Mouse (Mus musculus) heart, embryonic 16.5 days (tissue): ENCODE results near the gene Sec61b. TPM values are rescaled to one million over a fixed set of nuclear protein-coding genes. Genes with fewer than 3 reads are reported as not detected.

Experiments
- ATAC-seq: fragments of 200-750 bp; cut with Nextera tagmentation; replicated peaks from 2 replicates; pipeline ENCODE4 v1.8.0; 2017; ENCODE audit warnings: moderate number of reproducible peaks; ENCODE audit not compliant: insufficient read depth, low FRiP score; ENCODE audit errors: extremely low read depth
- H3K27ac ChIP-seq: fragments of 300-500 bp; sonication (generic); 2 replicates; pipeline ENCODE4 v1.5.1; 2014; ENCODE audit warnings: mild to moderate bottlenecking, low read length, control low read depth, moderate library complexity
- H3K27me3 ChIP-seq: fragments of 300-500 bp; sonication (generic); 2 replicates; pipeline ENCODE4 v1.6.1; 2014; ENCODE audit warnings: low read length, mixed read lengths; ENCODE audit not compliant: control insufficient read depth, insufficient read depth
- H3K36me3 ChIP-seq: fragments of 300-500 bp; sonication (generic); 2 replicates; pipeline ENCODE4 v1.6.1; 2014; ENCODE audit not compliant: control insufficient read depth, insufficient read depth
- H3K4me1 ChIP-seq: fragments of 300-500 bp; sonication (generic); 2 replicates; pipeline ENCODE4 v1.6.1; 2014; ENCODE audit warnings: low read length, mixed read lengths; ENCODE audit not compliant: control insufficient read depth, insufficient read depth
- H3K4me2 ChIP-seq: fragments of 300-500 bp; sonication (generic); 2 replicates; pipeline ENCODE4 v1.6.1; 2014; ENCODE audit warnings: low read depth, mild to moderate bottlenecking, control low read depth, low read length
- H3K4me3 ChIP-seq: fragments of 300-500 bp; sonication (generic); 2 replicates; pipeline ENCODE4 v1.5.1; 2014; ENCODE audit warnings: mild to moderate bottlenecking, control low read depth, low read length
- H3K9ac ChIP-seq: fragments of 300-500 bp; sonication (generic); 2 replicates; pipeline ENCODE4 v1.6.1; 2014; ENCODE audit warnings: low read length, control low read depth
- H3K9me3 ChIP-seq: fragments of 300-500 bp; sonication (generic); replicated peaks from 2 replicates; pipeline ENCODE4 v1.6.1; 2016; ENCODE audit warnings: low read length; ENCODE audit not compliant: control insufficient read depth
- WGBS: fragments of 180-500 bp; shearing (Covaris S2); extraction: QIAGEN DNeasy Blood & Tissue Kit; methylation state at CpG from one replicate; pipeline ENCODE4 v1.1.7; 2014; 5-methylcytosine and 5-hydroxymethylcytosine counted together
- polyA plus RNA-seq: library from polyadenylated mRNA; unstranded; fragments of >200 nt; fragmentation: Nextera tagmentation; extraction: Ambion mirVana; gene quantifications from 2 replicates; pipeline ENCODE4 v1.2.1, GENCODE M21; 2015

The Sec61b gene
- 141 and 146 TPM in 2 replicates for polyA plus RNA-seq

GRCm38 (mm10) chr4:47473968-47474729 lies at the start of gene Sec61b, which contains the start of gene Alg2:
Gene Sec61b (plus strand): TSS chr4:47474658.
Gene Alg2 (minus strand): TSS chr4:47474333.
- Histone ChIP-seq H3K27ac (peak within 1 kb of the TSS; percentile 98), H3K4me2 (peak within 1 kb of the TSS; percentile 87), H3K9me3 (no peaks in the 10 kb centered on the region), H3K36me3 (peaks cover 51% of the 10 kb centered on the region), H3K9ac (peak within 1 kb of the TSS; percentile 93), H3K4me3 (peak within 1 kb of the TSS; percentile 94), H3K4me1 (peaks cover 19% of the 10 kb centered on the region), H3K27me3 (no peaks in the 10 kb centered on the region)
- ATAC-seq = peak; percentile 98
- under 1% methylated on average over 58 of the region's 58 CpGs for WGBS

DNA sequence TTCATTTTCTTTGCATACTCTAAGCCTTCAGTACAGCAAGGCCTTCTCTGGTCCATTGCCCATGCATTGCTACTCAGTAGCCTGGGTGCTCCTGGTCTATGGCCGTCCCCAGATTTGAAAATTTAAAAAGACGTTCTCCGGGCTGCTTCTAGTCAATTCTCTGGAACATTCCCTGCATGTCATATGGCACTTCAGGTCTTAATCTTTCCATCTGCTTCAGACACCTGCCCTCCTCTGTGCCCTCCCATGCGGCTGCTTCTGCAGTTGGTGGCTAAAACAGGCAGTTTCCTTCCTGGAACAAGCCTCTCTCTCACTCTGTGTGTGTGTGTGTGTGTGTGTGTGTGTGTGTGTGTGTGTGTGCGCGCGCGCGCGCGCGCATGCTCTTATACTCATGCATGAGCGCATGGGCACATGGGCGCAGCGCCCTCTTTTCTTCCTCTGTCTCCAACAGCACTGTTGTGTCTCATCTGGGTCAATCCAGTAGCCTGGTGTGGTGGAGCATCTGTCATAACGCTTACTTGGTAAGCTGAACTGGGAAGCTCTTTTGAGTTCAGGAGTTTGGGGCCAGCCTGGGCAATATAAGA lies 49.1 kb upstream of the Sec61b start:
- Histone ChIP-seq H3K4me3 (no peak overlapping the region), H3K27me3 (no peaks in the 10 kb centered on the region), H3K9ac (no peak overlapping the region), H3K4me2 (no peak overlapping the region), H3K27ac (peak overlapping the region; percentile 40; the same call in 1 of the 2 replicates), H3K9me3 (no peaks in the 10 kb centered on the region), H3K36me3 (no peaks in the 10 kb centered on the region), H3K4me1 (no peaks in the 10 kb centered on the region)
- peak; percentile 43; the same call in 1 of the 2 replicates for ATAC-seq
- WGBS = 89% methylated on average over 16 of the region's 16 CpGs

DNA sequence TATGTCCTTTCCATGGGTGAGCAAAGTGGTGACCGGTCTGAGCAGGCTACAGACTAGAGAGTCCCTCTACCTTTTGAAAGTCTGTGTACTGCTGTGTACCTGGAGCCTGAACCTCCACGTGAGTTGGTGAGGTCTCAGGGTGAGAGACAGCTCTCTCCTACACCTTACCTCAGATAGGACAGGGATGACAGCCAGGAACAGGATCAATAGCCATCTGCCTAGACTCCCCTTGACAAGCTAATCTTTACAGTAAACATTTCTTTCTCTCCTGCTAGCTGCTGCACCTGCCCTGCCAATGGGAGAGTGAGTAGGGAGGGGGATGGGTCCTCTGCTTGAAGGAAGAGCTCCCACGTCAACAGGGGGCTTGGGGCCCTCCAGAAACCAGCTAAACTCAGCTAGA lies 46.9 kb upstream of the Sec61b start:
- 56% methylated on average over 3 of the region's 3 CpGs for WGBS
- Histone ChIP-seq H3K9me3 (no peaks in the 10 kb centered on the region), H3K4me2 (no peak overlapping the region), H3K9ac (no peak overlapping the region), H3K27me3 (no peaks in the 10 kb centered on the region), H3K36me3 (no peaks in the 10 kb centered on the region), H3K4me1 (no peaks in the 10 kb centered on the region), H3K4me3 (no peak overlapping the region), H3K27ac (no peak overlapping the region)
- ATAC-seq = no peak

GRCm38 (mm10) chr4:47430557-47430956 lies 43.9 kb upstream of the Sec61b start:
- H3K4me3 ChIP-seq = no peak overlapping the region
- no peak for ATAC-seq
- no peaks in the 10 kb centered on the region for H3K27me3 ChIP-seq
- H3K36me3 ChIP-seq = no peaks in the 10 kb centered on the region
- no peaks in the 10 kb centered on the region for H3K9me3 ChIP-seq
- no peak overlapping the region for H3K9ac ChIP-seq
- H3K27ac ChIP-seq = no peak overlapping the region
- no peak overlapping the region for H3K4me2 ChIP-seq
- no peaks in the 10 kb centered on the region for H3K4me1 ChIP-seq
- 49% methylated on average over 6 of the region's 6 CpGs for WGBS

DNA sequence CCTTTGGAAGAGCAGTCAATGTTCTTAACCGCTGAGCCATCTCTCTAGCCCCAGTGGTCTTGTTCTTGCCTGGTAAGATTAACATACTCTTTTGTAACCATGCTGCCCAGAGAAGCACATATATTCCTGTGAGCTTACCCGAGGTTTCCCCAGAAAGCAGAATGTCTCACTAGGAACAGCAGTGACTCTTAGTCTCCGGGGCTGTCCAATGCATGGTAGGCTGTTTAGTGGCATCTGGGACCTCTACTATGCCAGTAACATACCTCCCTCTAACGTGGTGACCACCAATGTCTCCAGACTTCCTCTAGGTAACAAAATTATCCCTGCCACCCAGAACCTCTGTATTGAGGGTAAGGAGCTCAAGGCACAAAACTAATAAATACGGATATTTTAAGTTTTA lies 43.4 kb upstream of the Sec61b start:
- Histone ChIP-seq H3K4me1 (no peaks in the 10 kb centered on the region), H3K4me3 (no peak overlapping the region), H3K27ac (no peak overlapping the region), H3K4me2 (no peak overlapping the region), H3K27me3 (no peaks in the 10 kb centered on the region), H3K9ac (no peak overlapping the region), H3K9me3 (no peaks in the 10 kb centered on the region), H3K36me3 (no peaks in the 10 kb centered on the region)
- 91% methylated on average over 5 of the region's 5 CpGs for WGBS
- ATAC-seq = no peak

GRCm38 (mm10) chr4:47432766-47433165 lies 41.7 kb upstream of the Sec61b start:
- WGBS = 81% methylated on average over 7 of the region's 7 CpGs
- peaks cover 4% of the 10 kb centered on the region; the same call in 1 of the 2 replicates for H3K4me1 ChIP-seq

GRCm38 (mm10) chr4:47435131-47435530 lies 39.3 kb upstream of the Sec61b start:
- Histone ChIP-seq H3K36me3 (no peaks in the 10 kb centered on the region), H3K9ac (no peak overlapping the region), H3K4me3 (no peak overlapping the region), H3K4me1 (peaks cover 6% of the 10 kb centered on the region; the same call in 1 of the 2 replicates), H3K4me2 (no peak overlapping the region), H3K9me3 (no peaks in the 10 kb centered on the region), H3K27ac (no peak overlapping the region), H3K27me3 (no peaks in the 10 kb centered on the region)
- WGBS = 70% methylated on average over 12 of the region's 12 CpGs
- ATAC-seq = no peak

More at GRCm38 (mm10) chr4:47432766-47433165, 41.7 kb upstream of the Sec61b start:
- Histone ChIP-seq H3K27me3 (no peaks in the 10 kb centered on the region), H3K9me3 (no peaks in the 10 kb centered on the region), H3K4me3 (no peak overlapping the region), H3K27ac (no peak overlapping the region), H3K36me3 (no peaks in the 10 kb centered on the region), H3K9ac (no peak overlapping the region), H3K4me2 (no peak overlapping the region)
- no peak for ATAC-seq

DNA sequence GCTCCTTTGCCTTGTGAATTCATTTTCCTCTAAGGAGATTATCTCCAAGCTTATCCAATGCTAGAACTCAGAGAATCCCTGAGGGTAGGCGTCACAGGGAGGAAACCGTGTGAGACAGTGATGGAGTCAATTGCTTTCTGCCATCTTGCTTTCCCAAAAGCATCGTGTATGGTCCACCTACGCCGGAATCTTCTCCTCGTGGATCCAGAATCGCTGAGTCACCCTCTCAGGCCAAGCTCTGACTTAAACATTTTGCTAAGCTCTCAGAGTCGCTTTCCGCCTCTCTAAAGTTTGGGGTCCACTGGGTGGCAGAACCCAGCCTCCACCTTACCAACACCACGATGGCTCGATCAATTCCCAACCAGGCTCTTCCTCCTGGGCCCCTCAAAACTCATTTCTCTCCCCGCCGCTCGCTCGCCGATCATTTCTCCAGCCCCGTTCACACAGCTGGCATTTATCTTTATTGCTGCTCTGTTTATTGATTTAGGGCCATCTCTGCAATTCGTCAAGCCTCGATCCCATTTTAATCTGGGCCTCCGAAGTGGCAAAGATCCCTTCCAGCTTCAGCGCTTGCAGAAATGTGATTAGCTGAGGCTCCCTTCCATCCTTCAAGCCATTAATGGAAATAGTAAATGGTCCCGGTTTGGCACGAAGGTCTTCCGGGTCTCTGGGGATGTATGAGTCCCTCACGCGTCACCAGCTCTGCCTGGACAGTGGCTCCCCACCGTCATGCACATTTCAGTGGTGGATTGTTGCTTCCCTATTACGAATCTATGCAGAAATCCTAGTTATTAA lies 38.7 kb upstream of the Sec61b start:
- Histone ChIP-seq H3K27ac (no peak overlapping the region), H3K4me2 (peak overlapping the region; percentile 16; the same call in 1 of the 2 replicates), H3K4me1 (peaks cover 6% of the 10 kb centered on the region; the same call in 1 of the 2 replicates), H3K4me3 (no peak overlapping the region), H3K36me3 (no peaks in the 10 kb centered on the region), H3K27me3 (no peaks in the 10 kb centered on the region), H3K9me3 (no peaks in the 10 kb centered on the region), H3K9ac (no peak overlapping the region)
- ATAC-seq = no peak
- 51% methylated on average over 28 of the region's 28 CpGs for WGBS
